Mouse (Mus musculus): ENCODE measurements at regions not wholly inside any gene's neighbourhood (a gene's known extent, or its start where the extent isn't known, plus 50 kb on each side); places are given as distances from the start of the nearest gene placed in this dataset.

GRCm38 (mm10) chr12:58590547-58591479 is 321.7 kb upstream of the Clec14a start:
- no peak for ATAC-seq (replicated peaks; ENCODE audit: low FRiP score, low TSS enrichment, poor library complexity, severe bottlenecking)

- ATAC-seq (replicated peaks; ENCODE audit: low FRiP score, low TSS enrichment, poor library complexity, severe bottlenecking) = no peak
Observed at GRCm38 (mm10) chr12:58581811-58582572, 312.9 kb upstream of the Clec14a start.

- ATAC-seq (replicated peaks; ENCODE audit: low FRiP score, low TSS enrichment, poor library complexity, severe bottlenecking) = no peak
Observed at GRCm38 (mm10) chr12:58569056-58569455, 300.0 kb upstream of the Clec14a start.

- ATAC-seq (replicated peaks; ENCODE audit: low FRiP score, low TSS enrichment, poor library complexity, severe bottlenecking) = no peak
Observed at GRCm38 (mm10) chr12:58560840-58561239, 291.8 kb upstream of the Clec14a start.

GRCm38 (mm10) chr12:58559833-58560232 is 290.7 kb upstream of the Clec14a start:
- ATAC-seq (replicated peaks; ENCODE audit: low FRiP score, low TSS enrichment, poor library complexity, severe bottlenecking) = no peak

GRCm38 (mm10) chr12:58557261-58557660 is 288.2 kb upstream of the Clec14a start:
- ATAC-seq (replicated peaks; ENCODE audit: low FRiP score, low TSS enrichment, poor library complexity, severe bottlenecking) = no peak

- no peak for ATAC-seq (replicated peaks; ENCODE audit: low FRiP score, low TSS enrichment, poor library complexity, severe bottlenecking)
Observed at GRCm38 (mm10) chr12:58556741-58557140, 287.7 kb upstream of the Clec14a start.

- no peak for ATAC-seq (replicated peaks; ENCODE audit: low FRiP score, low TSS enrichment, poor library complexity, severe bottlenecking)
Observed at GRCm38 (mm10) chr12:58556060-58556459, 287.0 kb upstream of the Clec14a start.

GRCm38 (mm10) chr12:58550859-58551761 is 282.0 kb upstream of the Clec14a start:
- ATAC-seq (replicated peaks; ENCODE audit: low FRiP score, low TSS enrichment, poor library complexity, severe bottlenecking) = no peak

GRCm38 (mm10) chr12:58545832-58546538 is 276.9 kb upstream of the Clec14a start:
- ATAC-seq (replicated peaks; ENCODE audit: low FRiP score, low TSS enrichment, poor library complexity, severe bottlenecking) = no peak

- no peak for ATAC-seq (replicated peaks; ENCODE audit: low FRiP score, low TSS enrichment, poor library complexity, severe bottlenecking)
Observed at GRCm38 (mm10) chr12:58544862-58545261, 275.8 kb upstream of the Clec14a start.

GRCm38 (mm10) chr12:58538305-58538719 is 269.2 kb upstream of the Clec14a start:
- peak; percentile 95 for ATAC-seq (replicated peaks; ENCODE audit: low FRiP score, low TSS enrichment, poor library complexity, severe bottlenecking)

GRCm38 (mm10) chr12:58537833-58538232 is 268.7 kb upstream of the Clec14a start:
- peak; percentile 47; the same call in 1 of the 2 replicates for ATAC-seq (replicated peaks; ENCODE audit: low FRiP score, low TSS enrichment, poor library complexity, severe bottlenecking)

GRCm38 (mm10) chr12:58536381-58536992 is 267.4 kb upstream of the Clec14a start:
- no peak for ATAC-seq (replicated peaks; ENCODE audit: low FRiP score, low TSS enrichment, poor library complexity, severe bottlenecking)

- no peak for ATAC-seq (replicated peaks; ENCODE audit: low FRiP score, low TSS enrichment, poor library complexity, severe bottlenecking)
Observed at GRCm38 (mm10) chr12:58530306-58530705, 261.2 kb upstream of the Clec14a start.

GRCm38 (mm10) chr12:58516800-58517199 is 247.7 kb upstream of the Clec14a start:
- ATAC-seq (replicated peaks; ENCODE audit: low FRiP score, low TSS enrichment, poor library complexity, severe bottlenecking) = no peak

- ATAC-seq (replicated peaks; ENCODE audit: low FRiP score, low TSS enrichment, poor library complexity, severe bottlenecking) = no peak
Observed at GRCm38 (mm10) chr12:58513951-58514350, 244.9 kb upstream of the Clec14a start.

- no peak for ATAC-seq (replicated peaks; ENCODE audit: low FRiP score, low TSS enrichment, poor library complexity, severe bottlenecking)
Observed at GRCm38 (mm10) chr12:58512645-58513044, 243.6 kb upstream of the Clec14a start.
